Mouse (Mus musculus) thymus, adult 2 months (tissue): ENCODE measurements around the gene Syt3. TPM values are rescaled to one million over a fixed set of nuclear protein-coding genes. Genes with fewer than 3 reads are reported as not detected.

Source experiments
- DNase-seq: peaks from one replicate; pipeline ENCODE4 v3.0.0; 2021
- H3K27ac ChIP-seq: fragments of 200-500 bp; 2 replicates; pipeline ENCODE4 v1.5.1; 2012; ENCODE audit warnings: low read length, control low read depth; ENCODE audit not compliant: control insufficient read depth, insufficient read depth
- H3K27me3 ChIP-seq: fragments of 200-500 bp; 2 replicates; pipeline ENCODE4 v1.6.1; 2012; ENCODE audit warnings: mild to moderate bottlenecking, low read length, moderate library complexity, mixed read lengths; ENCODE audit not compliant: control insufficient read depth, insufficient read depth
- H3K36me3 ChIP-seq: fragments of 200-500 bp; 2 replicates; pipeline ENCODE4 v1.6.1; 2012; ENCODE audit warnings: mild to moderate bottlenecking, low read length, moderate library complexity; ENCODE audit not compliant: control insufficient read depth, insufficient read depth
- H3K4me1 ChIP-seq: fragments of 200-500 bp; replicated peaks from 2 replicates; pipeline ENCODE4 v1.6.1; 2012; ENCODE audit warnings: low read length; ENCODE audit not compliant: control insufficient read depth, insufficient read depth
- H3K4me3 ChIP-seq: fragments of 200-500 bp; 2 replicates; pipeline ENCODE4 v1.5.1; 2012; ENCODE audit warnings: mild to moderate bottlenecking, low read length, control low read depth, moderate library complexity; ENCODE audit not compliant: control insufficient read depth, insufficient read depth
- CTCF ChIP-seq: fragments of 200-500 bp; IDR thresholded peaks from 2 replicates; pipeline ENCODE4 v1.5.1; 2012; ENCODE audit warnings: mild to moderate bottlenecking, control low read depth, low read length, moderate library complexity, borderline replicate concordance; ENCODE audit not compliant: control insufficient read depth, poor library complexity, insufficient read depth; ENCODE audit errors: extremely low read depth
- POLR2A ChIP-seq: fragments of 200-500 bp; IDR thresholded peaks from 2 replicates; pipeline ENCODE4 v1.6.1; 2012; ENCODE audit warnings: mild to moderate bottlenecking, low read length, control low read depth, moderate library complexity; ENCODE audit not compliant: control insufficient read depth, poor library complexity, insufficient read depth; ENCODE audit errors: extremely low read depth
- WGBS: fragments of 180-500 bp; shearing (Covaris S2); methylation state at CpG from one replicate; pipeline ENCODE4 v1.1.7; 2018; 5-methylcytosine and 5-hydroxymethylcytosine counted together
- polyA plus RNA-seq: library from polyadenylated mRNA; depleted of rRNA; stranded (reverse); fragments of >200 nt; gene quantifications from 2 replicates; pipeline ENCODE4 v1.2.3, GENCODE M21; 2012

Gene Syt3
- polyA plus RNA-seq, 1 experiment: 2.7 TPM

DNA sequence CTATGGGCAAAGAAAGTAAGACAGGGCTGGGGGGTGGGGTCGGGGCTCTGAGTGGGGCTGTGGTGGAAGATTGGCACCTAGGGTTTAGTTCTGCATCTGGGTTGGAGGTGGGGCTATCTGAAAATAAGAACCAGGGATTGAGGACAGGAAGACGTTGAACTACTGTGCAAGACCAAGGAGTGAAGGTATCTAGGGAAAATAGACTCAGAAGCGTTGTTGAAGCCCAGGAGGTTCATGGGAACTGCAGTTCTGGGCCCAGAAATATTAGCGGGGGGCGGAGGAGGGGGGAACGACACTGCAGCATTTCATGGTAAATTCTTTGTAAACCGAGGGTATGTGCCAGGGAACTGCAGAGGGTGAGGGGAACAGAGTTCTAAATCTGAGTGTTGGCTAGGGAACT is 10.4 kb upstream of the Syt3 start:
- 7% methylated on average over 7 of the region's 7 CpGs for WGBS
- Histone ChIP-seq H3K36me3 (no peaks in the 10 kb centered on the region), H3K4me3 (peak overlapping the region; percentile 36), H3K27me3 (no peaks in the 10 kb centered on the region), H3K27ac (no peak overlapping the region), H3K4me1 (peaks cover 13% of the 10 kb centered on the region)
- TF ChIP-seq CTCF: no peak
- no peak for TF ChIP-seq POLR2A
- DNase-seq: no peak

DNA sequence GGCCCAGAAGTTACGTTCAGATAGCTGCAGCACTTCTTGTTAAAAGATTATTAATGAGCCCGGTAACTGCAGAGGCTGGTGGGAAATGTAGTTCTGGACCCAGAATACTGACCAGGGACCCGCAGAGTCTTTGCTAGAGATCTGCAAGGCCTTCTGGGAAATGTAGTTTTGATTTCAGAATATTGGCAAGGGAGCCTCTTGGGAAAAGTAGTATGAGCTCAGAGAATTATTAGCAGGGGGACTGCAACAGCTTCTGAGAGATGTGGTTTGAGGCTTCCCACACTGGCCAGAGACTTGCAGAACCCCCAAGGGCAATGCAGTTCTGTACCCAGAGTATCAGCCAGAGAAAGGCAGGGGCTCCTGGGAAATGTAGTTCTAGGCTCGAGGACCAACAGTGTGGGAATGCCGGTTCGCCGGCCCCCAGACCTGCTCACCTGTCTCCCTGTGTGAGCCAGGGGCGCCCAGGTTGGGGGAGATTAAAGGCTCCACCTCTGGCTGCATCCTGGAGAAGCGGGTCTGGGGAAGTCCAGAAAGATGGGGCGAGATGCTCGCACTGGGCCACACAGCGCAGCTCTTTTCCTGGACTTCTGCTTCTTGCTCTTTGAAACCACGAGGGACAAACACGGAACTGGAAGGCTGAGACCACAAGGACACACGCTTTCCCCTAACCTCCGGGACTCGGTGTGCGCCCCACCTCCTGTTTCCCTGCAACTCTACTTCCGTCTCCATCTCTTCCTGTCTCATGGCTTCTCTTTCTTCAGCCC is 9.8 kb upstream of the Syt3 start:
- Histone ChIP-seq H3K36me3 (no peaks in the 10 kb centered on the region), H3K4me3 (peak overlapping the region; percentile 51), H3K27me3 (no peaks in the 10 kb centered on the region), H3K27ac (no peak overlapping the region), H3K4me1 (peaks cover 13% of the 10 kb centered on the region)
- DNase-seq: peak; percentile 70
- 1% methylated on average over 19 of the region's 19 CpGs for WGBS
- TF ChIP-seq CTCF (no peak), POLR2A (no peak)

DNA sequence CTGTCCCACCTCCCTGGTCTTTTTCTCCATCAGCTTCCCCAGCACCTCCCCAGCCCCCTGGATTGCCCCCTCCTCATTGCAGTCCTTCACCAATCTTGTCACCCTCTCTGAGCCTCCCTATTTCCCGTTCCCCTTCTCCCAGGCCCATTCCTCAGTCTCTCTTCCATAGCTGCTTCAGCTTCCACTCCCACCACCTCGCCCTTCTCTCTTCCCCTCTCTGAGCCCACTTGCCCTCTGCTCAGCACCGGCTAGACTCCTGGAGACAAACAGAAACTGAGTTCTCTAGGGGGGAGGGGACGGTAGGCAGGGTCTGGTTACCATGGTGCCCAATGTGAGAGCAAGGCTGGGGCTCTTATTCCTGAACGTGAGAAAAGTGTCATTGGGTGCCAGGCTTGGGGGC is 9.1 kb upstream of the Syt3 start:
- peaks cover 13% of the 10 kb centered on the region for H3K4me1 ChIP-seq
- TF ChIP-seq POLR2A (no peak), CTCF (no peak)
- no peaks in the 10 kb centered on the region for H3K27me3 ChIP-seq
- H3K4me3 ChIP-seq: peak overlapping the region; percentile 51
- H3K36me3 ChIP-seq: no peaks in the 10 kb centered on the region
- whole genome bisulfite sequencing: 30% methylated on average over 5 of the region's 5 CpGs
- no peak overlapping the region for H3K27ac ChIP-seq
- DNase-seq: peak; percentile 30

DNA sequence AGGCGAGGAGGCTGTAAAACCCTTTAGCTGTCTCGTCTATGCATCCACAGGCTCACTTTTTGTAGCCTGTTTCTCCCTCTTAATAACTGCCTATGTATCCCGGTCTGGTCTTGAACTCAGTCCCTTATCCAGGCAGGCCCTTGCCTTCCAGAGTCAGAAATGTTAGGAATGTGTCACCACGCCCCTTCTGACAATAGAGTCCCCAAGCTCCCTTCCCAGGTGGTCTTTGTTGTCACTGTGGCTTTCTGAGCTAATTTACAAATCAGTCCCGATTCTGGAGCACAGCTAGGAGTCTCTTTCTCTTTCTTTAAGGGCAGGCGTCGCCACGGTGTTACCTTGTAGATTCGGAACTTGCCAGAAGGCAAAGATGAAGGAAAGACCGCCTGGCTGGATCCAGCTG is 8.7 kb upstream of the Syt3 start:
- TF ChIP-seq POLR2A: no peak
- TF ChIP-seq CTCF: no peak
- Histone ChIP-seq H3K36me3 (no peaks in the 10 kb centered on the region), H3K27me3 (no peaks in the 10 kb centered on the region), H3K4me3 (no peak overlapping the region), H3K27ac (no peak overlapping the region), H3K4me1 (peaks cover 13% of the 10 kb centered on the region)
- no peak for DNase-seq
- 67% methylated on average over 10 of the region's 10 CpGs for WGBS

DNA sequence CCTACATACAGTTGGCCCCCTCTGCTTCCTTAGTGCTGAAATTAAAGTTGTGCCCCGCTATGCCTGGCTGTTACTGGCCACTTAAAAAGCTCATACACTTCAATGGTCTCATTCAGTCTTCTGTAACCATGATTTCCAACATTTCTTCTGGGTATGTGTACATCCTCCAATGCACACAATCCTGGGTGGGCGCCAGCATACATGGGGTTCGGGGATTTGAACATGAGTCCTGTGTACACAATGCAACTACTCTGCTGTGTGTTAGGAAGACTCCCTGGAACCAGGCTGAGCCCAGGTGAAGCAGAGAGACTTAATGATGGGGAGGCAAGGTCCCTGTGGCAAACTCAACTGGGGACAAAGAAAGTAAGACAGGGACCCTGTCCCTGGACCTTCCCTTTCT is 8.1 kb upstream of the Syt3 start:
- TF ChIP-seq POLR2A (no peak), CTCF (no peak)
- Histone ChIP-seq H3K4me3 (no peak overlapping the region), H3K36me3 (no peaks in the 10 kb centered on the region), H3K4me1 (peaks cover 13% of the 10 kb centered on the region), H3K27ac (no peak overlapping the region), H3K27me3 (no peaks in the 10 kb centered on the region)
- no peak for DNase-seq
- WGBS: 84% methylated on average over 3 of the region's 3 CpGs

DNA sequence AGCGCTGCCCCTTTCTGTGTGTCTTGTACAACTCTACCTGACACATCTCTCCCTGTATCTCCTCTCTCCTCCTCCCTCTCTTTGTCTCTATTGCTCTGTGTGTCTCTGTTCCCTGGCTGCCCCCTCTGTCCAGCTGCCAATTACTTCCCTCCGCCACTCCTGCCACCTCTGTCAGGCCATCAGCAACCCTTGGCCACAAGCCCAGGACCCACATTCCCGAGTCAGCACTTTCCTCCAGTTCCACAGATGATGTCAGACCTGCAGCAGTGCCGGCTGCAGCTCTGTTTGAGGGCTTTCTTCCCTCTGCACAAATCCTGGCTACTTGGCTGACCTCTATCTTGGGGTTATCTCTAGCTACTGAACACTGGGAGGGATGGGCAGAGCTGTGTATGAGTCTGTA is 5.6 kb upstream of the Syt3 start:
- 59% methylated on average over 4 of the region's 4 CpGs for WGBS
- Histone ChIP-seq H3K27me3 (no peaks in the 10 kb centered on the region), H3K4me1 (peaks cover 20% of the 10 kb centered on the region), H3K36me3 (no peaks in the 10 kb centered on the region), H3K4me3 (no peak overlapping the region), H3K27ac (no peak overlapping the region)
- no peak for DNase-seq
- TF ChIP-seq POLR2A: no peak
- no peak for TF ChIP-seq CTCF

DNA sequence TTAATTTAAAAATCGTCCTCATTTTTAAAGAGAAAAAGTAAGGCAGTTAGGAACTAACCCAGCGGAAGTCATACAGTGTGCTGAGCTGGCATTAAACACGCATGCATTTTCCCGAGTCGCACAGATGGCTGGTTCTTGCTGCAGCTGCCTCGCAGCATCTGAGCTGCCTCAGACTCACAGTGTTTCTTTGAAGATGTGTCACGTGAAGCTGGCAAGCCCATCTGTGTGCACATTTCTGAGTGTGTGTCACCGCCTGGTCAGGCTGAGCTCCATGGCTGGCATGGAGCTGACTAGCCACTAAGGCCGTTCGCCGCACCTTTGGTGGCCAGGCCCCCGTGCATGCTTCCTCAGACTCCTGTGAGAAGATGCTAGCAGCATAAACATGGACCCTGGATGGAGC is 1.4 kb upstream of the Syt3 start:
- H3K4me3 ChIP-seq: no peak overlapping the region
- no peaks in the 10 kb centered on the region; the same call in 1 of the 2 replicates for H3K27me3 ChIP-seq
- H3K27ac ChIP-seq: peak overlapping the region; percentile 76
- WGBS: 64% methylated on average over 12 of the region's 12 CpGs
- peaks cover 15% of the 10 kb centered on the region for H3K4me1 ChIP-seq
- DNase-seq: peak; percentile 45
- no peak for TF ChIP-seq POLR2A
- TF ChIP-seq CTCF: no peak
- no peaks in the 10 kb centered on the region for H3K36me3 ChIP-seq

DNA sequence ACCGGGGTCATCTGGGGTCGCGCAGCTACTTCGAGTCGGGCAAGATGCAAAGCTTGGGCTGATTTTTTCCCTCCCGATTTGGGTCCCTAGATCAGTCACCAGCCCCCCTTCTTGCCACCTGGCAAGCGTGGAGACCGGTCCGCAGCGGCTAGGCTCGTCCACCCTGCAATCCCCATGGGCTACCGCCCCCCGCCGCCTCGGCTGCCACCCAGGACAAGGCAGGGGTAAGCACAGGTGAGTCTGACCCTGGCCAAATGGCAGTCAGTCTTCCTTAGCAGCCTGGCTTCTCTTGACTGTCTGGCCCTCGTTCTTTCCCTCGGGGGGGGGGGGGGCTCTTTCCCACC is 786 bp downstream of the Syt3 start:
- TF ChIP-seq POLR2A: no peak
- H3K4me3 ChIP-seq: 0 out of 2 replicates have a peak overlapping the region, but pooled peaks have one; percentile 6
- WGBS: 2% methylated on average over 17 of the region's 17 CpGs
- peaks cover 15% of the 10 kb centered on the region for H3K4me1 ChIP-seq
- DNase-seq: no peak
- H3K36me3 ChIP-seq: no peaks in the 10 kb centered on the region
- no peak overlapping the region for H3K27ac ChIP-seq
- H3K27me3 ChIP-seq: no peaks in the 10 kb centered on the region; the same call in 1 of the 2 replicates
